Mouse (Mus musculus) layer of hippocampus, postnatal 10 days (tissue): ENCODE data around the gene Rsbn1l. TPM values are rescaled to one million over a fixed set of nuclear protein-coding genes. Genes with fewer than 3 reads are reported as not detected.

Source experiments
- DNase-seq, 2 experiments: peaks; one replicate each; pipeline ENCODE4 v3.0.0; 2021; ENCODE audit warnings: low spot score in 2 of 2
- long read RNA-seq: library from polyadenylated mRNA; stranded (forward); transcript quantifications from one replicate; pipeline ENCODE4 v2.0.0, GENCODE M21; 2023
- total RNA-seq, 2 experiments: library from RNA; stranded (reverse); gene quantifications; 2 replicates each; pipeline ENCODE4 v1.2.3; 2021

Gene Rsbn1l
- 10 to 100 TPM; 15.4 to 15.6 TPM for total RNA-seq
- long read RNA-seq, partial matches to known transcripts = 7 of 19 reads
- long read RNA-seq, other reads (novel, unspliced or antisense) = 12 of 19 reads

- no peak for DNase-seq
Observed at GRCm38 (mm10) chr5:20956298-20956697, at the start of gene Rsbn1l. Gene Rsbn1l (minus strand): TSS chr5:20956398.

DNA sequence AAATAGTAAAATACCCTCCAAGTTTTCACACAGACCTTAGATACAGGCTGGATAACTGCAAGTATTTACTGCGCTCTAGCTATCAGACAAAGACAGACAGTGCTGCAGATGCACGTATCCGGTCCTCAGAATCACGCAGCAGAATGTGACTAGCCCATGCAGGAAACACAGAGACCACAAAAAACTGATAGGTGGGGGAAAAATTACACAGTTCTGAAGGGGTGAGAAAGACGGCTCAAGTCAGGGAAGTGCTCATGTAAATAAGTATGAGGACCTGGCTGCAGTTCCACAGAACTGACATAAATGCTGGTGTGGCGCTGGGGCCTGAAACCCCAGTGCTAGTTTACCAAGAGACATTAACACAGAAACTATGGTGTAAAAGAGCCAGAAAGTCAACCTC, 46.5 kb upstream of the Rsbn1l start:
- no peak for DNase-seq

DNA sequence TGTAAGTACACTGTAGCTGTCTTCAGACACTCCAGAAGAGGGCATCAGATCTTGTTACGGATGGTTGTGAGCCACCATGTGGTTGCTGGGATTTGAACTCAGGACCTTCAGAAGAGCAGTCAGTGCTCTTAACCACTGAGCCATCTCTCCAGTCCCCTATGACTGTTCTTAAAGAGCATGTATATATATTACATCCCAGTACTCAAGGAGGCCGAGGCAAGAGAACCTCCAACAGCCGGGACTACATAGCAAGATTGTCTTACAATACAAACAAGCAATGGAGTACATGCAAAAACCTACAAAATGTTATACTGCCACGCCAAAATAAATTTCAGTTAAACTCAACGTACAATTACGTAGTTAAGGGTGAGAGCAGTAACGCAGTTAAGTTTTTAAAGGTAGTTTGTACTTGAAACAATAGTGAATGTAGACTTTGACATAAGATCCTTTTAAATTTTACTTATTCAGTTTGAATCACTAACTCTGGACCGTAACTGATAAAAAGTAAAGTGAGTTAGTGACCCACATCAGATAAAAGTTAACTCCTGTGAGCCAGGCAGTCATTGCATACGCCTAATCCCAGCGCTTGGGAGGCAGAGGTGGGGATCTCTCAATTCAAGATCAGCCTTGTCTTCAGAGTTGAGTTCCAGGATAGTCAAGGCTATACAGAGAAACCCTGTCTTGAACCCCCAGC, 45.6 kb upstream of the Rsbn1l start:
- DNase-seq = no peak

- no peak for DNase-seq
Observed at GRCm38 (mm10) chr5:20998427-20998826, 42.2 kb upstream of the Rsbn1l start.

DNA sequence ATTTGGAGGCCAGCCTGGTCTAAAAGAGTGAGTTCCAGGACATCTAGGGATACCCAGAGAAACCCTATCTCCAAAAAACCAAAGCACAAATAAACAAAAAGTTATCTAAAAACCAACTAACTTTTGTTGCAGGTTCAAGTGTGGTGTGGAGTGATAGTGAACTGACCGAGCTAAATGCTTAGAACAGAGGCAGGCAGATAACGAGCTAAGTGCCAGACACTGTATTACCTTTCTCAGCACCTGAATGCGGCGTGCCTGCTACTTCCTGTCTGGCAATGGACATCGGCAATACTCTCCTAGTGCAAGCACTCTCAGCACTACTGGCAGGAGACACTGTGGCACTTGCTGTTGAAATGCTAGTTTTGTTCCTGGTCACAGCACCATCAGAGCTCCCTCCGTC, 41.4 kb upstream of the Rsbn1l start:
- no peak for DNase-seq

- no peak for DNase-seq
Observed at GRCm38 (mm10) chr5:20990062-20990809, 34.0 kb upstream of the Rsbn1l start.

DNA sequence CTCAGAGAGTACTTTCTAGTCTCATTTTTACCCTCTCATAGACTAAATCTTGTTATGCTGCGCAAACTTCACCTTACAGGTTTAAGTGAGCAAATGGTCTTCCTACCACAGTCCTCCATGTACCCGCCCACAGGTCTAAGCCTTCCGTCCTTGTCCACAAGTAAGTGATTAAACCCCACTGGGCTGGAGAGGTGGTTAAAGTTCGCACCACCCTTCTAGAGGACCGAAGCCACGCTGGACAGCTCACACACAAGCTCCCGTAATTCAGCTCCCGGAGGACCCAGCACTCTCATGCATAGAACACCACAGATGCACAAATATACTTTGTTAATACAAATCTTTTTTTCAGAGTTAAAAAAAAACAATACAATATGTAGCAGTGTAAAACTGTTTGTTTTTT, 30.1 kb upstream of the Rsbn1l start:
- no peak for DNase-seq

DNA sequence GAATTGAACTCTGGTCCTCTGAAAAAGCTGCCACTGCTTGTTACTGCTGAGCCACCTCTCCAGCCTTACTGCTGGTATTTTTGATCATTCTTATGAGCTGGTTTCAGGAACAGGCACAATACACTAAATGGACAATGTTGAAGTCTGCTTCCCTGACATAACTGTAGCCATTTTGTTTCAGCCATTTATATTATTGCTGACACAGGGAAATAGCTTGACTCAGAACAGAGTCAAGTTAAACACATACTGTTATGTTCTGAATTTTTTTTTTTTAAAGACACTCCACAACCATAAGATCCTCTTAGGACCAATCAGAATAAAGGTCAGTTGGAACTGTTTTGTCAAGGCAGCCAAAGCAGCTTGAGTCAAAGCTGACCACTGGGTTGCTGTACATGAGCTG, 27.3 kb upstream of the Rsbn1l start:
- no peak for DNase-seq

GRCm38 (mm10) chr5:20974690-20975089, 18.5 kb upstream of the Rsbn1l start:
- no peak for DNase-seq

GRCm38 (mm10) chr5:20973999-20974398, 17.8 kb upstream of the Rsbn1l start:
- DNase-seq = no peak

- no peak for DNase-seq
Observed at GRCm38 (mm10) chr5:20973069-20973468, 16.9 kb upstream of the Rsbn1l start.

GRCm38 (mm10) chr5:20968963-20969362, 12.8 kb upstream of the Rsbn1l start:
- peak; percentile 30 to 41 for DNase-seq

GRCm38 (mm10) chr5:20968493-20968892, 12.3 kb upstream of the Rsbn1l start:
- no peak for DNase-seq

DNA sequence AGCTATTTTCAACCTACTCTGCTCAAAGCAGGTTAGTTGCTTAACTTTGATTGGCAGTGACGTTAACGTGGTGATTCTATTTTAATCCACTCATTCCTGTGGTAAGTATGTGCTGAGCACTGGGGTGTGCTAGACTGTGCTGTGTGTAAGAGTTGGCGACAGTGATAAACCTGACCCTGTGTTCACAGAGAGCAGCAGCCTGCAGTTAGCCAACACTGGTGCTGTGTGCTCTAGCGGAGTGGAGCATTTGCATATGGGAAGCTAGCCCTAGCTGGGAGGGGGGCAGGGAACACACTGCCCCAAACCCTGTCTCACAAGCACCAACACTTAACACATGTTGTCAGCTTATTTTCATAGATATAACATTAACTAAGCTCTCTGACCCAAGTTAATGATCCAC, 11.7 kb upstream of the Rsbn1l start:
- DNase-seq = no peak

DNA sequence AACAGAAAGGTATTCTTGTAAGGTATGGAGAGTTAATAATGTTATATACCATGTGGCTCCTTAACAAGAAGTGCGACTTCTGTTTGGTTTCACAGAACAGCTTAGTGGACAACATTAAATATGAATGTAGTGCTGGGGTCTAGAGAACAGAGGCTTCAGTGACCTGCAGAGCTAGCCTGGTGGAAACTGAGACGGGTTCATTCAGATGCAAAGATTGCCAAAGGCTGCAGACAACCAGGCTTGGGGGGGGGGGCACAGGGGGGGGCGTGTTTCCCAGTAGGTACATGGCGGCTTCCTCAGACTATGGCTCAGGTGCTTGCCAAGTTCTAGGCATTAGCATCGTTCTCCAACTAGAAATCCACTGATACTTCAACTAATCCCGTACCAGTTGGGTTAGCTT, 8.2 kb upstream of the Rsbn1l start:
- DNase-seq = no peak

GRCm38 (mm10) chr5:20963295-20963694, 7.1 kb upstream of the Rsbn1l start:
- DNase-seq = peak in 1 of 2 experiments; percentile 42

DNA sequence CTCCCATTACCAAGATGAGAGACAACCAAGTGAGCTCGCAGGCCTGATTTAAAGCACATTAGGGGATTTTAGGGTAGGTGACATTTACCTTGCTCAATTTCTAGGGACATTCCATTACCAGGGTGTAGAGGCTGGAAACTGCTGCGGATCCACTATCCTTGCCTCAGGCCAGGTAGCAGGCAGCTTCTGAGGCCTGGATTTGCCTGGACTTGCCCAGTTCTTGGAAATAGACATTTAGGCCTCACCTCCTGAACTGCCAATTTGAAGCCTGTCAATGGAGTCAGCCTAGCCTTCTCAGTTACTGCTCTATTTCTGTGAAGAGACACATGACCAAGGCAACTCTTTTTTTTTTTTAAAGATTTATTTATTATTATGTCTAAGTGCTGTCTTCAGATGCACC, 4.7 kb upstream of the Rsbn1l start:
- no peak for DNase-seq

DNA sequence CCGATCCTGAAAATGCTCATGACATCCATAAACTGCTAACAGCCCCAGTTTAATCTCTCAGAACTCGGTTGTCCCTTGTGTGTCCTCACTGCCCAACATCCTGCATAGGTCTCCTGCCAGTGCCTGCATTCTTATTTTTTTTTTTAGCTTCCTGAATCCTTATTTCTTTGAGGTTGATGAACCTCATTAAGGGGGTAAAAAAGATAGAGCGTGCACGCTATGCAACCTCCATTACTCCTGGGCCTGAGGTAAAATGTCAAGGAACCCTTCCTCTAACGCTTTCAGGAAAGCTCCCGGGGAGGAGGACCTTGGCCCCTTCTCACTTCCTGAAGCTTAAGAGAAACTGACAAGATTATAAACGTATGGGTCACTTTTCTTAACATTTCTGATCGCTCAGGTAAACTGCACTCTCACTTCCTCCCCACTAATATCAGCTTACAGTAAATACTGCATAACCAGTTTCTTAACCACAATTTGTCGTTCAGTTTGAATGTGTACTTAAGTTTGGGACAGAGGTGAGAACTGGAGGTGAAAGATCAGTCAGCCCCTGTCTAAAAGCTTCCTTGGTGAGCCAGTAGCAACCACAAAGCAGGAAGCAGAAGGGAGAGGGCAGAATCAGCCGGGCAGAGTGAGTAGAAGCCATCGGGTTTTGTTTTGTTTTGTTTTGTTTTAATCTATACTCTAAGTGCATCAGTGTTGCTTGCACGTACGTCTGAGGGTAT, 923 bp downstream of the Rsbn1l start:
- no peak for DNase-seq

- no peak for DNase-seq
Observed at GRCm38 (mm10) chr5:20952337-20952925, 3.8 kb downstream of the Rsbn1l start.

GRCm38 (mm10) chr5:20951666-20952281, 4.4 kb downstream of the Rsbn1l start:
- DNase-seq = peak; percentile 94 to 96
